Mouse (Mus musculus) liver, postnatal 0 days (tissue): ENCODE results near the gene Ttc21b.

ENCODE experiments used
- CTCF ChIP-seq: sonication (generic); IDR thresholded peaks from 2 replicates; pipeline ENCODE4 v1.5.1; 2016; ENCODE audit warnings: antibody characterized with exemption, low read depth
- EP300 ChIP-seq: IDR thresholded peaks from 2 replicates; pipeline ENCODE4 v1.6.1; 2016; ENCODE audit warnings: antibody characterized with exemption, low read depth, mild to moderate bottlenecking

GRCm38 (mm10) chr2:66146473-66146872 lies 109.9 kb downstream of the Ttc21b start:
- TF ChIP-seq CTCF (no peak), EP300 (no peak)
